Mouse (Mus musculus): ENCODE data around the gene Nrsn2. TPM values are rescaled to one million over a fixed set of nuclear protein-coding genes. Genes with fewer than 3 reads are reported as not detected.

Nrsn2 gene
- polyA plus RNA-seq, 1 experiment from 2014 or later: 14.4 TPM

DNA sequence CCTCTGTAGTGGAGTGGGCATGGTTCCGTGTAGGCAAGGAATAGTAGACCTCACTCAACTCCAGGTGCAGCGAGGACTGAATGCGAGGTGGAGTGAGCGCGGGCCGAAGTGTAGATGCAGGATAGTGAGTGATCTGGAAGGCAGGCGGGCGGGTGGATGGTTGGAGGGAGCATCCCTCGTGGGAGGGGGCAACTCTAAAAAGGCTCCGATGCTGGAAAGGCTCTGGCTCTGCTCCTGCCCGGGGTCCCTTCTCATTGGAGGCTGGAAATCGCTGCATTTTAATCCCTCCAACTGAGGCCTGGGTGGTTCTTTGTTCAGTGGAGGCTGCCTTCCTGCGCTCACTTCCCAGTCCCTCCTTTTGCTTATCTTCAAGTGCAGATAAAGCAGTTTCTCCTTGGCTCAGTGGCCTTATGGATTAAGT, 22.7 kb upstream of the Nrsn2 start:
- 2% methylated on average over 13 of the region's 13 CpGs for WGBS

DNA sequence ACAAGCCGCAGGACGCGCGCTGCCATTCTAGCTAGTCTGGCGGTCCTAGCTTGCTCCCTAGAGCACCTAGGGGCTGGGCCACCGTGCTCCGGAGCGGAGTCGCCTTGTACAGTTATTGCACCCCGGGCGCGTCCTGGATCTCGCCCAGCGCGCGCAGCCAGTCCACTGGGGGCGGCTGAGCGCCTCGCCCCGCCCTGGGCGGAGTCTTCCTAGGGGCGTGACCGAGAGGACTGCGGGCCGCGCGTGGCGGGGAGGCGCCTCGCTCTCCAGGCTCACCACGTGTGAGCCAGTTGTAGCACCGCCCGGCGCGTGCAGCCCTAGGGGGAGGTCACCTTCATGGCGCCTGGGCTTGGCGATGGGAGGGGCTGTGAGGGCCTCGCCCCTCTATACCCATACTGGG, 22.3 kb upstream of the Nrsn2 start:
- 0% methylated on average over 38 of the region's 38 CpGs for WGBS
- H3K4me2 ChIP-seq (replicated peaks): peak overlapping the region; percentile 76
- peak; percentile 76 for ATAC-seq (ENCODE audit: low FRiP score)
- peak overlapping the region; percentile 98 for H3K9ac ChIP-seq
- peak overlapping the region; percentile 90 for H3K4me3 ChIP-seq
- peaks cover 9% of the 10 kb centered on the region; the same call in 1 of the 2 replicates for H3K36me3 ChIP-seq
- H3K27ac ChIP-seq: peak overlapping the region; percentile 100
- no peaks in the 10 kb centered on the region for H3K9me3 ChIP-seq (replicated peaks)
- no peaks in the 10 kb centered on the region for H3K27me3 ChIP-seq
- H3K4me1 ChIP-seq: peaks cover 38% of the 10 kb centered on the region

More for the DNA sequence above, 22.7 kb upstream of the Nrsn2 start:
- peak overlapping the region; percentile 90 for H3K4me3 ChIP-seq
- H3K27ac ChIP-seq: peak overlapping the region; percentile 100
- ATAC-seq (ENCODE audit: low FRiP score): no peak; the same call in none of the 2 replicates
- H3K9ac ChIP-seq: peak overlapping the region; percentile 98
- no peaks in the 10 kb centered on the region for H3K27me3 ChIP-seq
- no peaks in the 10 kb centered on the region for H3K9me3 ChIP-seq (replicated peaks)
- peaks cover 33% of the 10 kb centered on the region for H3K4me1 ChIP-seq
- H3K4me2 ChIP-seq (replicated peaks): peak overlapping the region; percentile 76
- H3K36me3 ChIP-seq: peaks cover 7% of the 10 kb centered on the region; the same call in 1 of the 2 replicates

DNA sequence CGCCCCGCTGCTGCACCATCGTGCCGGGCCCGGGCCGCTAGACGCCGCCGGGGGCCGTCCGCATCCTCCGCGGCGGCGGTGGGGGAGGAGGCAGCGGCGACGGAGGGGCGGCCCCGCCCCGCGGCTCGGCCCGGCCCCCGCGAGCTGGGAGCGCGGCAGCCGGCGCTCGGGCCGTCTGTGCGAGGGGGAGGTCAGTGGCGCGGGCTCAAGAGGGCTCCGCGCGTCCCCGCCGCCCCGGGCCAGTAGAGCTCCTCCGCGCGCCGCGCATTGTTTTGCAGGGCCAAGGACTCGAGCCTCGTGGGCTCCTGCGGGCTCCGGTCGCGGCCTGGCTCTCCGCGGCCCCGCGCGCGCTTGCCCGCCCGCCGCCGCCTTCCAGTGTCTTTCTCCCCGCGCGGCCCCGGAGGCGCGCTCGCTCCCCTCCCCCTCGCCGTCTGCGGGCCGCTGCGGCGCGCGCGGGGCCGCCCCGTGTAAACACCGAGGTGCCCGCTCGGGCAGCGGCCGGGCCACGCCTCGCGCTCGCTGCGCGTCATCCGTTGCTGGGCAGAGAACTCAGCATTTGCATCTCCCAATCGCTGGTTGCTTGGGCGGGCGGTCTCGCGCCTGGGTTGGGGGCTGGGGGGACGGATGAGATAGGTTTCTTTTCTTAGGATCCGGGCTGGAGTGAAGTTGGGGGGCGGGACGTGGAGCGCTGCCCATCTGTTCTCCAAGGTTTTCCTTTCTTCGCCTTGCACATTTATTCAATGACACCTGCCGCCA, 21.4 kb upstream of the Nrsn2 start, which contains the start of gene Sox12:
TSS of gene Sox12 (minus strand) at position 384 of the 756 bp plus-strand sequence.
- H3K4me1 ChIP-seq: peaks cover 44% of the 10 kb centered on the region

DNA sequence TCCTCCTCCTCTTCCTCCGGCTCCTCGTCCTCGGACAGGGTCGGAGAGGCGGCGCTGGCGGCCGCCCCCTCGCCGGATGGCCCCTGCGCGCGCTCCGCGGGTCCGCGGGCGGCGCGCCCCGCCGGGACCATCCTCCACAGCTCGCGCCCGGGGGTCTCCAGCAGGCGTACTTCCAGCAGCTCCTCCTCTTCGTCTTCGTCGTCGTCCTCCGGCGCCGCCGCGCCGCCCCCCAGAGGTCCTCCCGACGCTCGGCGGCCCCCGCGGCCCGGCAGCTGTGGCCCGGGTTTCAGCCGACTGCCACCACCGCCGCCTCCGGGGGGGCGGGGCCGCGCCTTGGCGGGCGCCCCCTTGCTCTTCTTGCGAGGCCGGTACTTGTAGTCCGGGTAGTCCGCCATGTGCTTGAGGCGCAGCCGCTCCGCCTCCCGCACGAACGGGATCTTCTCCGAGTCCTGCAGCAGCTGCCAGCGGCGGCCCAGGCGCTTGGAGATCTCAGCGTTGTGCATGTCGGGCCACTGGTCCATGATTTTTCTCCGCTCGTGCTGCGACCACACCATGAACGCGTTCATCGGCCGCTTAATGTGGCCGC, 20.7 kb upstream of the Nrsn2 start:
- Histone ChIP-seq H3K9ac (peak overlapping the region; percentile 98), H3K9me3 (replicated peaks) (no peaks in the 10 kb centered on the region), H3K4me3 (peak overlapping the region; percentile 90), H3K27me3 (no peaks in the 10 kb centered on the region), H3K4me2 (replicated peaks) (peak overlapping the region; percentile 76), H3K27ac (peak overlapping the region; percentile 100), H3K36me3 (peaks cover 13% of the 10 kb centered on the region; the same call in 1 of the 2 replicates), H3K4me1 (peaks cover 44% of the 10 kb centered on the region)
- ATAC-seq (ENCODE audit: low FRiP score): peak; percentile 4
- under 1% methylated on average over 54 of the region's 77 CpGs for WGBS

More for the DNA sequence above, 21.4 kb upstream of the Nrsn2 start, which contains the start of gene Sox12:
- peak; percentile 73 for ATAC-seq (ENCODE audit: low FRiP score)
- no peaks in the 10 kb centered on the region for H3K27me3 ChIP-seq
- H3K9me3 ChIP-seq (replicated peaks): no peaks in the 10 kb centered on the region
- H3K36me3 ChIP-seq: peaks cover 13% of the 10 kb centered on the region; the same call in 1 of the 2 replicates
- H3K4me3 ChIP-seq: peak within 1 kb of the TSS; percentile 90
- peak within 1 kb of the TSS; percentile 76 for H3K4me2 ChIP-seq (replicated peaks)
- under 1% methylated on average over 47 of the region's 104 CpGs for WGBS
- peak within 1 kb of the TSS; percentile 98 for H3K9ac ChIP-seq
- H3K27ac ChIP-seq: peak within 1 kb of the TSS; percentile 100

DNA sequence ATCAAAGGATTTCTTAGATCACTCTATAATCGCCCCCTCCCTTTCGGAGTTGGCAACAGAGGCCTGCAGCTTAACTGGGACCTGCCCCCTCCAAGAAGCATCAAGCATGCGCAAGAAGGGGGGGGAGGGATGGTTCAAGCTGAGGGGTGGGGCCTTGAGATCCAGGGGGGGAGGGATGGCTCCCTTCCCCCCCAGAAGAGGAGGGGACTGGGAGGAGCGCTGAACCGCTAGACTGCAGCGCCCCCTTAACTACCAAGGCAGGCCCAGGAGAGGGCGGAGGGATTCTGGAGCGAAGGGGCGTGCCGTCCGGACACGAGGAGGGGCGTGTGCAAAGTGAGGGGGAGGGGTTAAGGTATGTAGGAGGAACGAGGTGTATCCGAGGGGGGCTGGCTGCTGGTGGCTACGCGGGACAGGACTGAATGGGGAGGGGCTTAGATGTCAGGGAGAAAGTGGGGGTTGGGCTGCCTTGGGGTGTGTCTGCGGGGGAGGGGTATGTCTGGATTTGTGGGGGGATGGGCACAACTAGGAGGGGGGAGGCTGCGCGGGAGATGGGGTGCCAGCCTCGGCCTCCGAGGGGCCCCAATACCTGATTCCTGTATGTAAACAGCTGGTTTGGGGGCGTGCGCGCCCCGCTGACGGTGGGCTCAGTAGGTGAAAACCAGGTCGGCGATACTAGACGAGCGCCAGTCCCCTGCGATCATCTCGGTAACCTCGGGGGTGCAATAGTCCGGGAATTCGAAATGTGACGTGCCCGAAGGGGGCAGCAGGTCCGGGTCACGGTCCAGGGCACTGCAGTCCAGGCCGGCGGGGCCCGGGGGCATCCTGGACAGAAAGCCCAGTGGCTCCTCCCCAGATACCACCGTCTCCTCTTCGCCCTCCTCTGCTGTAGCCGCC, 19.9 kb upstream of the Nrsn2 start:
- ATAC-seq (ENCODE audit: low FRiP score): peak; percentile 70
- H3K4me2 ChIP-seq (replicated peaks): peak overlapping the region; percentile 76
- WGBS: under 1% methylated on average over 42 of the region's 46 CpGs
- H3K9ac ChIP-seq: peak overlapping the region; percentile 98
- peaks cover 13% of the 10 kb centered on the region; the same call in 1 of the 2 replicates for H3K36me3 ChIP-seq
- H3K4me3 ChIP-seq: peak overlapping the region; percentile 90
- H3K4me1 ChIP-seq: peaks cover 44% of the 10 kb centered on the region
- peak overlapping the region; percentile 100 for H3K27ac ChIP-seq
- H3K9me3 ChIP-seq (replicated peaks): no peaks in the 10 kb centered on the region
- no peaks in the 10 kb centered on the region for H3K27me3 ChIP-seq

DNA sequence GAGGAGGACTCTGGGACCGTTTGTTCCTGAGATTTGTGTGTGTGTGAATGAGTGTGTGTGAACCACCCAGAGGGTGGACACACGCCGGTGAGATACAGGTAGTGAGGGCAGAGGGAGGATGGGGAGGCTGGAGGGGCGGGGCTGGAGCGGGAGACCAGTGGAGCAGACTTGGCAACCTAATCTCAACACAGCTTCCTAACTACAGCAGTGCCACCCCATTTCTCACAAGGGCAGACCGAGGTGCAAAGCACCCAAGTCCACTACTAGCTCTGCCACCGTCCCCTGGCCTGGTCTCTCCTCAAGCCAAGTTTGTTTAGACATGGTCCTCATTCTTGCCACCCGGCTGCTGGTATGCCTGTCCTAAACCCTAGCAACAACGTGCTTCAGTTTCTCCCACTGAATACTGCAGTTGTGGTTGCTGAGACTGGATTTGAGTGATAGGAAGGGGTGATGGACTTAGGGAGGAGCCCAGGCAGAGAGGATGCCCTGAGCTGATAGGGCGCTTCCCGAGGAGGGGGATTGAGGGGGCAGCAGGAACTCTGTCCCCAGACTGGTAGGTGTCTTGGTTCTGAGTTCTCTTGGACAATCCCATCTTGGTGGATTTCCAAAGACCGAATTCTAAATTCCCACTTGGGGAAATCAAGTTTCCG, 19.0 kb upstream of the Nrsn2 start:
- peaks cover 43% of the 10 kb centered on the region for H3K4me1 ChIP-seq
- H3K9ac ChIP-seq: peak overlapping the region; percentile 98
- no peaks in the 10 kb centered on the region for H3K27me3 ChIP-seq
- peak overlapping the region; percentile 100 for H3K27ac ChIP-seq
- WGBS: 28% methylated on average over 13 of the region's 13 CpGs
- peak overlapping the region; percentile 76 for H3K4me2 ChIP-seq (replicated peaks)
- no peak for ATAC-seq (ENCODE audit: low FRiP score)
- H3K4me3 ChIP-seq: peak overlapping the region; percentile 90
- H3K36me3 ChIP-seq: peaks cover 13% of the 10 kb centered on the region; the same call in 1 of the 2 replicates
- H3K9me3 ChIP-seq (replicated peaks): no peaks in the 10 kb centered on the region

DNA sequence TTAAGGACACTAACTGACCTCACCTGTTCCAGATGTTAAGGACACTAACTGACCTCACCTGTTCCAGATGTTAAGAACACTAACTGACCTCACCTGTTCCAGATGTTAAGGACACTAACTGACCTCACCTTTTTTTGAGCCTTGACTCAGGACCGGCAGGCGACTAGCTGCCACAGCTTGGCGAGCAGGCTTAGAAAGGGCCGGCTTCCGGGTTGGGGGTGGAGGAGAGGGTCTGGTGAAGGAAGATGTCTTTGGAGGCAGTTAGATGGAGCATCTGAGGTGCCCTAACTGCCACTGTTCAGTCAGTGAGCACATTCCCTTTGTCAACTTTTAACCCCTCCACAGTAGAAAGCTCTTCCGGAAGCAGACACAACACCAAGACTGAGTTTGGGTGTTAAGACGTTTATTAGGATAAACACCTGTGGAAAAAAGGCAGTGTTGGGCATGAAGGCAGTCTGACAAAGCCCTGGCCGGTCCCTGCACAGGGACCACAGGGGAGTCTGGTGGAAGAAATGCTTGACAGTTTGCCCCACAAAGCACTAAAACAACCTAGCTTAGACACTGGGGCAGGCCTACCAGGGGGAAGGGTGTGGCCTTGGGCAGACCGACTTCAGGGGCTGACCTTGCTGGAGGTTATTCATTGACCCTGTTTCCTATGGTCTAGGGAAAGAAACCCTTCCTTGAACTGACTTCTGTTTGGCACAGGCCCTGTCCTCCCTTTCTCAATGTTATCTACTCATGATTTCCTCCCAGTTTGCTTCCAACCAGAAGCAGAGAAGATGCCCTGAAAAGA, 17.0 kb upstream of the Nrsn2 start:
- peak overlapping the region; percentile 76 for H3K4me2 ChIP-seq (replicated peaks)
- no peak overlapping the region for H3K27ac ChIP-seq

DNA sequence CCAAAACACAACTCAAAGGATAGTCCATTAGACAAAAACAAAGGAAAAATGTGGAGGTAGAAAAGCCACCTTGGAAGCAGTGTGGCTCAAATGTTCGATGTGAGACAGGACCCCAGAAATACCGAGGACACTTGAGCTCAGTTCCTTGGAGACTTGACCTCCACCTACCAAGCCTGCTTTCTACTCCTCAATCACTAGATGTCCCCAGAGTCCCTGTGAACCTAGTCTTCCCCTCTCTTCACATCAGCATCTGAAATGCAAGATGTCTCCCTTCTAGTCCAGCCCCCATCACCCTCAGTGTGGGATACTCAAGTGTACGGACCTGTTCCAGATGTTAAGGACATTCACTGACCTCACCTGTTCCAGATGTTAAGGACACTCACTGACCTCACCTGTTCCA, 16.3 kb upstream of the Nrsn2 start:
- Histone ChIP-seq H3K9ac (no peak overlapping the region), H3K9me3 (replicated peaks) (no peaks in the 10 kb centered on the region), H3K27ac (no peak overlapping the region), H3K4me3 (no peak overlapping the region), H3K4me1 (peaks cover 31% of the 10 kb centered on the region), H3K36me3 (peaks cover 13% of the 10 kb centered on the region; the same call in 1 of the 2 replicates), H3K4me2 (replicated peaks) (peak overlapping the region; percentile 76; the same call in 1 of the 2 replicates), H3K27me3 (no peaks in the 10 kb centered on the region)
- WGBS: 13% methylated on average over 3 of the region's 3 CpGs
- ATAC-seq (ENCODE audit: low FRiP score): no peak

More for the DNA sequence above, 17.0 kb upstream of the Nrsn2 start:
- no peaks in the 10 kb centered on the region for H3K9me3 ChIP-seq (replicated peaks)
- 0 out of 2 replicates have a peak overlapping the region, but pooled peaks have one; percentile 32 for H3K9ac ChIP-seq
- peaks cover 31% of the 10 kb centered on the region for H3K4me1 ChIP-seq
- no peak for ATAC-seq (ENCODE audit: low FRiP score)
- peaks cover 13% of the 10 kb centered on the region; the same call in 1 of the 2 replicates for H3K36me3 ChIP-seq
- WGBS: 53% methylated on average over 9 of the region's 9 CpGs
- H3K4me3 ChIP-seq: 0 out of 2 replicates have a peak overlapping the region, but pooled peaks have one; percentile 90
- H3K27me3 ChIP-seq: no peaks in the 10 kb centered on the region

DNA sequence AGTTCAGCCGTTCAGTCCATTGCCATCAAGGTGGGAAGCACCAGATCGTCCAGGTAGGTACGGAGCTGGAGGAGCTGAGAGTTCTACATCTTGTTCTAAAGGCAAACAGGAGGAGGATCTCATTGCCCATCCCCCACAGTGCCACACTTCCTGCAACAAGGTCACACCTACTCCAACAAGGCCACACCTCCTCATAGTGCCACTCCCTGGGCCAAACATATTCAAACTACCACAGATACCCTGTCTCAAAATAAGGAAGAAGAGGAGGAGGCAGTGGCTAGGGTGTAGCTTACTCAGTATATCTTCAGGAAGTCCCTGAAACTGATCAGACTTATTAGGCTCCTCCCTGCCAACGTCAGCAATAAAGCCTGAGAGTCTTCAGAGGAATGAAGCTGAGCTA, 7.8 kb upstream of the Nrsn2 start:
- Histone ChIP-seq H3K4me3 (no peak overlapping the region), H3K9ac (no peak overlapping the region), H3K36me3 (no peaks in the 10 kb centered on the region), H3K27me3 (no peaks in the 10 kb centered on the region), H3K27ac (no peak overlapping the region), H3K4me2 (replicated peaks) (no peak overlapping the region), H3K4me1 (no peaks in the 10 kb centered on the region), H3K9me3 (replicated peaks) (no peaks in the 10 kb centered on the region)
- ATAC-seq (ENCODE audit: low FRiP score): no peak
- 91% methylated on average over 4 of the region's 4 CpGs for WGBS

DNA sequence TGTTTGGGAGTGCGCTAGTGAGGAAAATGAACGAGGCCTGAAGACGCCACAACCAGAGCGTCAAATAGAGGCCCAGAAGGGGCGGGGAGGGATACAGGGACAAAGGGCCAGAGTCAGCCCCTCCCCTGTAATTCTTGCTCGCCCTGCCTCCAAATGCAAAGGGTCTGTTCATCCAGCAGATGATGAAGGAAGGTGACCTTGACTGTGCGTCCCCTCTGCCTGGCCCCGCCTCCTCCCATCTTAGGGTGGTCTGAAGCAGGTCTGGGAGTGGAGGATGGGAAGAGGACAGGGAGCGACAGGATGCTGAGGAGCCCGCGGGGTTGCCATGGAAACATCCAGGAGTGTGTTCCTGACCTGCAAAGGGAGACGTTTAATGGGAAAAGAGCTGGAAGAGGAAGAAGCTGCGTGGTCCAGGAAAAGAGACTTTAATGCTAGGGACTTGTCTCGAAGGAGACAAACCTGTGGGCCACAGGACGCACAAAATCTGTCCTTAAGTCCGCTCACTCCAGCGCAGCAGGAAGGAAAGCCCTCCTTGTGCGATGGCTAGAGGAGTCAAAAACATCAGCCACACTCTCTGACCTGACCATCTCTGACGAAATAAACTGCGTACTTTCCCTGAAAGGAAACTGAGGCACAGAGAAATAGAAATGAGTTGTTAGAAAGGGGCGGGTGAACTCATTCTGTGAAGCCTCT, 640 bp downstream of the Nrsn2 start:
- peak; percentile 91 for ATAC-seq (ENCODE audit: low FRiP score)
- peak overlapping the region; percentile 53 for H3K4me2 ChIP-seq (replicated peaks)
- H3K9ac ChIP-seq: peak overlapping the region; percentile 59
- peaks cover 15% of the 10 kb centered on the region for H3K27me3 ChIP-seq
- peak overlapping the region; percentile 92 for H3K27ac ChIP-seq
- H3K4me1 ChIP-seq: peaks cover 30% of the 10 kb centered on the region
- 3% methylated on average over 20 of the region's 21 CpGs for WGBS
- H3K36me3 ChIP-seq: no peaks in the 10 kb centered on the region
- H3K9me3 ChIP-seq (replicated peaks): no peaks in the 10 kb centered on the region
- peak overlapping the region; percentile 34 for H3K4me3 ChIP-seq

All from hindbrain, embryonic 12.5 days (tissue).